Mouse (Mus musculus) thymus, adult 2 months (tissue): ENCODE results near the gene Otud1. TPM values are rescaled to one million over a fixed set of nuclear protein-coding genes. Genes with fewer than 3 reads are reported as not detected.

Experiments
- DNase-seq: peaks from one replicate; pipeline ENCODE4 v3.0.0; 2021
- H3K27ac ChIP-seq: fragments of 200-500 bp; 2 replicates; pipeline ENCODE4 v1.5.1; 2012; ENCODE audit warnings: low read length, control low read depth; ENCODE audit not compliant: control insufficient read depth, insufficient read depth
- H3K27me3 ChIP-seq: fragments of 200-500 bp; 2 replicates; pipeline ENCODE4 v1.6.1; 2012; ENCODE audit warnings: mild to moderate bottlenecking, low read length, moderate library complexity, mixed read lengths; ENCODE audit not compliant: control insufficient read depth, insufficient read depth
- H3K36me3 ChIP-seq: fragments of 200-500 bp; 2 replicates; pipeline ENCODE4 v1.6.1; 2012; ENCODE audit warnings: mild to moderate bottlenecking, low read length, moderate library complexity; ENCODE audit not compliant: control insufficient read depth, insufficient read depth
- H3K4me1 ChIP-seq: fragments of 200-500 bp; replicated peaks from 2 replicates; pipeline ENCODE4 v1.6.1; 2012; ENCODE audit warnings: low read length; ENCODE audit not compliant: control insufficient read depth, insufficient read depth
- H3K4me3 ChIP-seq: fragments of 200-500 bp; 2 replicates; pipeline ENCODE4 v1.5.1; 2012; ENCODE audit warnings: mild to moderate bottlenecking, low read length, control low read depth, moderate library complexity; ENCODE audit not compliant: control insufficient read depth, insufficient read depth
- CTCF ChIP-seq: fragments of 200-500 bp; IDR thresholded peaks from 2 replicates; pipeline ENCODE4 v1.5.1; 2012; ENCODE audit warnings: mild to moderate bottlenecking, control low read depth, low read length, moderate library complexity, borderline replicate concordance; ENCODE audit not compliant: control insufficient read depth, poor library complexity, insufficient read depth; ENCODE audit errors: extremely low read depth
- POLR2A ChIP-seq: fragments of 200-500 bp; IDR thresholded peaks from 2 replicates; pipeline ENCODE4 v1.6.1; 2012; ENCODE audit warnings: mild to moderate bottlenecking, low read length, control low read depth, moderate library complexity; ENCODE audit not compliant: control insufficient read depth, poor library complexity, insufficient read depth; ENCODE audit errors: extremely low read depth
- WGBS: fragments of 180-500 bp; shearing (Covaris S2); methylation state at CpG from one replicate; pipeline ENCODE4 v1.1.7; 2018; 5-methylcytosine and 5-hydroxymethylcytosine counted together
- polyA plus RNA-seq: library from polyadenylated mRNA; depleted of rRNA; stranded (reverse); fragments of >200 nt; gene quantifications from 2 replicates; pipeline ENCODE4 v1.2.3, GENCODE M21; 2012; rRNA removed

Gene Otud1
- polyA plus RNA-seq, result 16.1 and 33.1 TPM in 2 replicates

GRCm38 (mm10) chr2:19657158-19657874 lies at the start of gene Otud1:
Gene Otud1, plus strand, starts transcription at chr2:19657752.
- H3K4me1 ChIP-seq, result peaks cover 10% of the 10 kb centered on the region
- peak within 1 kb of the TSS; percentile 72 for H3K4me3 ChIP-seq
- peak; percentile 97 for DNase-seq
- H3K27me3 ChIP-seq, result no peaks in the 10 kb centered on the region
- TF ChIP-seq POLR2A, result peak; percentile 96
- TF ChIP-seq CTCF, result peak; percentile 73
- peak within 1 kb of the TSS; percentile 90 for H3K27ac ChIP-seq
- no peaks in the 10 kb centered on the region for H3K36me3 ChIP-seq
- under 1% methylated on average over 60 of the region's 62 CpGs for WGBS

DNA sequence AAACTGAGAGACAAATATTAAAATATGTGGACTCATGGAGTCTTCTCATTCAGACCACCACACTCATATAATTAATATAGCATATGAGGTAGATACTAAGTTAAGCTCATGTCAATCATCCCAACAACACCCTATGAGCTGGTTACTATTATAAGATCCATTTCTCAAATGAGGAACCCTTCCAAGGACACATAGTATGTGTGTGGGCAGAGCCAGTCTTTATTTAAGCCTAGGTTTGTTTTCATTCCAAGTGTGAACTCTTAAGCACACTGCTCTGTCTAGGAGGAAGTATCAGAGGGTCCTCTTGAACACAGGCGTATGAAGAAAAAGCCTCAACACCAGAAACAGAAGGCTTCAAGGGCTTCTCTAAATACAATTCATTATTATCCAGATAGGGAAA lies 49.7 kb upstream of the Otud1 start:
- no peak overlapping the region for H3K4me3 ChIP-seq
- H3K27me3 ChIP-seq, result no peaks in the 10 kb centered on the region
- no peaks in the 10 kb centered on the region for H3K36me3 ChIP-seq
- H3K27ac ChIP-seq, result no peak overlapping the region
- WGBS, result 94% methylated on average over 1 of the region's 1 CpGs
- no peaks in the 10 kb centered on the region for H3K4me1 ChIP-seq
- TF ChIP-seq CTCF, result no peak
- TF ChIP-seq POLR2A, result no peak
- no peak for DNase-seq

DNA sequence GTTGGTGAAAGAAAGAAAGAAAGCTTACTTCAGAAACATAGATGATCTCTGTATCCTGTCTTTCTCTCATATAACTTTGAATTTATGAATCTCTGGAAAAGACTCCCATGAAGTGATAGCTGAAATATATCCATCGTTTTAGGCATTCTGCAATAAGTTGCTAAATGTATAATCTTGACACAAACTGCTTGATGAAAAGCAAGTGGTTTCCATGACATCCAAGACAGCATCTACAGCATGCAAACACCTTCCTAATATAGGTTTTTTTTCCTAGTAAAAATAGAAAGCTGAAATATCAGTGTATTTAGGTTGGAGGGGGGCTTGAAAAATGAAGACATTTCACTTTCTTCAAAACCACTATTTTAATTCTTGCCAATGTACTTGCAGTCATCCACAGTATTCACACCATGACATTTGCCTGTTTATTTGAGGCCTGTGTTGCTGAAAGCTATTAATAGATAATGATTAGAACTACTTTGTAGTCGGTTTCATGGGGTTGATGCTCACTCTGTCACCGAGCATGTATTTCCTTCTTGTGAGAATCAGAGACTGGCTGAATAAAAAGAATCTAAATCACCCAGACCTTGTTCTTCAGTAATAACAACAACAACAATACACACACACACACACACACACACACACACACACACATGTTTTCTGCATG lies 49.0 kb upstream of the Otud1 start:
- Histone ChIP-seq H3K27me3 (no peaks in the 10 kb centered on the region), H3K36me3 (no peaks in the 10 kb centered on the region), H3K4me1 (no peaks in the 10 kb centered on the region), H3K4me3 (no peak overlapping the region), H3K27ac (no peak overlapping the region)
- 96% methylated on average over 3 of the region's 3 CpGs for WGBS
- TF ChIP-seq POLR2A (no peak), CTCF (no peak)
- no peak for DNase-seq

- WGBS, result 83% methylated on average over 1 of the region's 1 CpGs
- H3K27ac ChIP-seq, result peak overlapping the region; percentile 70; the same call in 1 of the 2 replicates
- no peaks in the 10 kb centered on the region for H3K36me3 ChIP-seq
These were observed 35.5 kb upstream of the Otud1 start for GRCm38 (mm10) chr2:19622041-19622440.

DNA sequence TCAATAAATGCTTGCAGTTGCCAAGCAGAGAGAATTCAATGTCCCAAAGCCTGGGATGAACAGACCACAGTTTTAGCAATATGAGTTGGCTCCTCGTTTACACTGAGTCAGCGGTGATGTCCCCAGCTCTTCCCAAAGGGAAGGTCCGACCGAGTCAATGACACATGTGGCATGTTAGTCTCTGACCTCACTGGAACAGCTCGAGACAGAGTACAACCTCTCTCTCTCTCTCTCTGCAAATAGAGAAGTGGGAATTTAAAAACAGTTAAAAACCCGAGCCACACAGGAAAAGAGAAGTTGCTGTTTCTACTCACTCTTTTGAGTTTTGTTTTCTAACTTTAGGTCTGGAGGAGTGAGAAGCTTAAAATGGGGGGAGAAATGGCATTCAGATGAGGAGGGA lies 30.5 kb upstream of the Otud1 start:
- TF ChIP-seq CTCF, result no peak
- TF ChIP-seq POLR2A, result no peak
- Histone ChIP-seq H3K27me3 (no peaks in the 10 kb centered on the region), H3K36me3 (no peaks in the 10 kb centered on the region), H3K4me1 (peaks cover 8% of the 10 kb centered on the region), H3K27ac (no peak overlapping the region), H3K4me3 (no peak overlapping the region)
- DNase-seq, result no peak
- WGBS, result 27% methylated on average over 6 of the region's 6 CpGs

More at GRCm38 (mm10) chr2:19622041-19622440, 35.5 kb upstream of the Otud1 start:
- TF ChIP-seq POLR2A (no peak), CTCF (no peak)
- peak; percentile 44 for DNase-seq
- Histone ChIP-seq H3K27me3 (no peaks in the 10 kb centered on the region), H3K4me3 (no peak overlapping the region), H3K4me1 (peaks cover 6% of the 10 kb centered on the region)

- no peak for DNase-seq
- Histone ChIP-seq H3K27ac (no peak overlapping the region), H3K27me3 (no peaks in the 10 kb centered on the region), H3K36me3 (no peaks in the 10 kb centered on the region), H3K4me1 (0 out of 2 replicates have a peak, but pooled peaks cover 3% of the 10 kb centered on the region), H3K4me3 (no peak overlapping the region)
- TF ChIP-seq CTCF (no peak), POLR2A (no peak)
- 54% methylated on average over 4 of the region's 4 CpGs for WGBS
These were observed 29.5 kb upstream of the Otud1 start for GRCm38 (mm10) chr2:19627920-19628608.
